In genomic region chr2:19419686-19420345, GRCm38 (mm10) we compare ENCODE assay signal across 26 mouse cellular contexts. TPM values are rescaled to one million over a fixed set of nuclear protein-coding genes. Genes with fewer than 3 reads are reported as not detected.
DNase-seq lines count a peak whose midpoint lies in the region; ATAC-seq lines count a peak whose summit lies in the region.
"Had no signal": no experiment of that assay in that cellular context is flagged by ENCODE, and none has a peak within 500 bp of the region (broad histone marks: within the 10 kb centered on the region; RNA-seq: fewer than 3 reads in every experiment).

No protein-coding gene starts in this region.

- H3K4me3 ChIP-seq in forebrain, embryonic 14.5 days (ENCODE audit: low read depth, low read length), result no peak overlapping the region
- no peak overlapping the region for H3K4me3 ChIP-seq in forebrain, embryonic 11.5 days (ENCODE audit: low read depth, low read length)
- no peak overlapping the region for H3K4me3 ChIP-seq in midbrain, embryonic 11.5 days (ENCODE audit: low read depth, low read length)
- H3K4me3 ChIP-seq in midbrain, embryonic 10.5 days, result no peak overlapping the region
- H3K4me3 ChIP-seq in midbrain, embryonic 12.5 days, result no peak overlapping the region
- H3K4me3 ChIP-seq: embryonic facial prominence, embryonic 15.5 days; heart, embryonic 13.5 days; intestine, embryonic 15.5 days; left cerebral cortex, adult 2 months; megakaryocyte, embryonic 14.5 days; myocyte had no signal

- no peak for DNase-seq in forebrain, embryonic 14.5 days (ENCODE audit: low spot score)
- DNase-seq in forebrain, embryonic 11.5 days (ENCODE audit: low spot score), result no peak
- DNase-seq in midbrain, embryonic 11.5 days (ENCODE audit: low spot score, missing footprints), result peak; percentile 70
- DNase-seq in midbrain, embryonic 10.5 days (ENCODE audit: low spot score), result no peak
- no peak for DNase-seq in right cerebral cortex, postnatal 25 days
- no peak for DNase-seq in lung, postnatal 36 days
- DNase-seq: adrenal gland, postnatal 14 days; cerebellum, adult 11-12 months; cerebellum, postnatal 25 days; kidney, adult 9 months; kidney, postnatal 36 days; left cerebral cortex, postnatal 4 days; liver; liver, postnatal 0 days; lung, postnatal 10 days; spleen, adult 18-20 months; thymus, postnatal 25 days had no signal

- no peak overlapping the region for H3K4me2 ChIP-seq in forebrain, embryonic 14.5 days (ENCODE audit: low read length)
- H3K4me2 ChIP-seq in forebrain, embryonic 11.5 days (ENCODE audit: low read depth, low read length, severe bottlenecking), result no peak overlapping the region
- H3K4me2 ChIP-seq in midbrain, embryonic 11.5 days, result no peak overlapping the region
- no peak overlapping the region for H3K4me2 ChIP-seq in midbrain, embryonic 12.5 days (replicated peaks)
- H3K4me2 ChIP-seq: embryonic facial prominence, embryonic 15.5 days; heart, embryonic 13.5 days; intestine, embryonic 15.5 days had no signal

- no peak overlapping the region for H3K9ac ChIP-seq in forebrain, embryonic 14.5 days (ENCODE audit: low read length)
- H3K9ac ChIP-seq in forebrain, embryonic 11.5 days (ENCODE audit: low read length), result no peak overlapping the region; the same call in 1 of the 2 replicates
- no peak overlapping the region for H3K9ac ChIP-seq in midbrain, embryonic 11.5 days (ENCODE audit: low read length)
- H3K9ac ChIP-seq in midbrain, embryonic 12.5 days (replicated peaks), result no peak overlapping the region
- H3K9ac ChIP-seq: embryonic facial prominence, embryonic 15.5 days; heart, embryonic 13.5 days; intestine, embryonic 15.5 days; liver, postnatal 0 days had no signal

- no peaks in the 10 kb centered on the region for H3K9me3 ChIP-seq in forebrain, embryonic 14.5 days (replicated peaks; ENCODE audit: control insufficient read depth, low read length)
- H3K9me3 ChIP-seq in forebrain, embryonic 11.5 days (ENCODE audit: control insufficient read depth, low read length), result no peaks in the 10 kb centered on the region
- no peaks in the 10 kb centered on the region for H3K9me3 ChIP-seq in midbrain, embryonic 11.5 days (ENCODE audit: control insufficient read depth, low read length)
- H3K9me3 ChIP-seq in midbrain, embryonic 10.5 days (replicated peaks), result no peaks in the 10 kb centered on the region
- no peaks in the 10 kb centered on the region for H3K9me3 ChIP-seq in midbrain, embryonic 12.5 days
- H3K9me3 ChIP-seq: embryonic facial prominence, embryonic 15.5 days; heart, embryonic 13.5 days; intestine, embryonic 15.5 days; megakaryocyte, embryonic 14.5 days had no signal

- no peaks in the 10 kb centered on the region for H3K36me3 ChIP-seq in forebrain, embryonic 14.5 days (ENCODE audit: control insufficient read depth, insufficient read depth, low read length)
- H3K36me3 ChIP-seq in forebrain, embryonic 11.5 days (ENCODE audit: control insufficient read depth, insufficient read depth, low read length), result no peaks in the 10 kb centered on the region
- no peaks in the 10 kb centered on the region for H3K36me3 ChIP-seq in midbrain, embryonic 11.5 days (ENCODE audit: control insufficient read depth, insufficient read depth, low read length)
- H3K36me3 ChIP-seq in midbrain, embryonic 10.5 days, result no peaks in the 10 kb centered on the region
- H3K36me3 ChIP-seq in midbrain, embryonic 12.5 days, result no peaks in the 10 kb centered on the region
- H3K36me3 ChIP-seq: embryonic facial prominence, embryonic 15.5 days; heart, embryonic 13.5 days; intestine, embryonic 15.5 days had no signal

- WGBS in forebrain, embryonic 14.5 days, result 86% methylated on average over 1 of the region's 1 CpGs
- WGBS in forebrain, embryonic 11.5 days, result 88% methylated on average over 1 of the region's 1 CpGs
- 80% methylated on average over 1 of the region's 1 CpGs for WGBS in midbrain, embryonic 11.5 days
- whole genome bisulfite sequencing in midbrain, embryonic 10.5 days, result 76% methylated on average over 1 of the region's 1 CpGs
- 81% methylated on average over 1 of the region's 1 CpGs for WGBS in midbrain, embryonic 12.5 days

- peak; percentile 27; the same call in 1 of the 2 replicates for ATAC-seq in forebrain, embryonic 14.5 days
- no peak for ATAC-seq in forebrain, embryonic 11.5 days (replicated peaks; ENCODE audit: low FRiP score)
- ATAC-seq in midbrain, embryonic 11.5 days (ENCODE audit: low FRiP score), result peak; percentile 56
- peak; percentile 25; the same call in 1 of the 2 replicates for ATAC-seq in midbrain, embryonic 12.5 days (ENCODE audit: low FRiP score, low read depth)
- ATAC-seq: CD4-positive, CD25-positive, alpha-beta regulatory T cell, adult 4 months; intestine, embryonic 15.5 days; liver, postnatal 0 days had no signal

- peaks cover 5% of the 10 kb centered on the region; the same call in 1 of the 2 replicates for H3K27me3 ChIP-seq in forebrain, embryonic 14.5 days (replicated peaks; ENCODE audit: control insufficient read depth, insufficient read depth, low read length)
- H3K27me3 ChIP-seq in forebrain, embryonic 11.5 days (ENCODE audit: control insufficient read depth, insufficient read depth, low read length), result no peaks in the 10 kb centered on the region
- H3K27me3 ChIP-seq in midbrain, embryonic 11.5 days (ENCODE audit: control insufficient read depth, insufficient read depth, low read length), result no peaks in the 10 kb centered on the region; the same call in 1 of the 2 replicates
- H3K27me3 ChIP-seq in midbrain, embryonic 10.5 days (ENCODE audit: low read depth, poor library complexity, severe bottlenecking), result peaks cover 65% of the 10 kb centered on the region
- peaks cover 59% of the 10 kb centered on the region for H3K27me3 ChIP-seq in midbrain, embryonic 12.5 days

- no peak overlapping the region for H3K27ac ChIP-seq in forebrain, embryonic 14.5 days (ENCODE audit: low read depth, low read length)
- H3K27ac ChIP-seq in forebrain, embryonic 11.5 days (ENCODE audit: low read depth, low read length), result no peak overlapping the region
- H3K27ac ChIP-seq in midbrain, embryonic 11.5 days (ENCODE audit: low read depth, low read length), result no peak overlapping the region
- H3K27ac ChIP-seq in midbrain, embryonic 10.5 days (replicated peaks), result no peak overlapping the region
- no peak overlapping the region for H3K27ac ChIP-seq in midbrain, embryonic 12.5 days (replicated peaks)
- H3K27ac ChIP-seq: embryonic facial prominence, embryonic 15.5 days; heart, embryonic 13.5 days; intestine, embryonic 15.5 days; left cerebral cortex, adult 2 months had no signal

- no peaks in the 10 kb centered on the region; the same call in 1 of the 2 replicates for H3K4me1 ChIP-seq in forebrain, embryonic 14.5 days (ENCODE audit: control insufficient read depth, insufficient read depth, low read length)
- H3K4me1 ChIP-seq in forebrain, embryonic 11.5 days (replicated peaks; ENCODE audit: control insufficient read depth, insufficient read depth, low read length), result no peaks in the 10 kb centered on the region
- H3K4me1 ChIP-seq in midbrain, embryonic 11.5 days (ENCODE audit: control insufficient read depth, insufficient read depth, low read length), result no peaks in the 10 kb centered on the region
- peaks cover 11% of the 10 kb centered on the region for H3K4me1 ChIP-seq in midbrain, embryonic 10.5 days
- H3K4me1 ChIP-seq in midbrain, embryonic 12.5 days, result peaks cover 1% of the 10 kb centered on the region; the same call in 1 of the 2 replicates
- H3K4me1 ChIP-seq: intestine, embryonic 15.5 days had no signal

RNA-seq across cellular contexts. Expression of gene Ptf1a, which starts 25.6 kb away (rescaled TPM):
- polyA plus RNA-seq in forebrain, embryonic 14.5 days (2014; fragmentation: Nextera tagmentation; extraction: Ambion mirVana), result 0.37 TPM in 1 of 2 replicates, not detected in the other
- polyA plus RNA-seq in forebrain, embryonic 11.5 days (2014; fragmentation: Nextera tagmentation; extraction: Ambion mirVana), result 0.17 TPM in 1 of 2 replicates, not detected in the other
- polyA plus RNA-seq in midbrain, embryonic 11.5 days (2014; fragmentation: Nextera tagmentation; extraction: Ambion mirVana), result 0.32 and 0.36 TPM in 2 replicates
- 0.20 and 0.69 TPM in 2 replicates for polyA plus RNA-seq in midbrain, embryonic 10.5 days (2016; fragmentation: Nextera tagmentation; extraction: Ambion mirVana)
- 0.45 and 1.8 TPM in 2 replicates for polyA plus RNA-seq in midbrain, embryonic 12.5 days (2016; fragmentation: Nextera tagmentation; extraction: Ambion mirVana)
- polyA plus RNA-seq: CD4-positive, CD25-positive, alpha-beta regulatory T cell, adult 4 months; embryonic facial prominence, embryonic 15.5 days; gonadal fat pad, adult 2 months; heart, embryonic 13.5 days; liver, postnatal 0 days; myocyte had no signal

RNA-seq across cellular contexts. Expression of gene Msrb2, which starts 48.6 kb away (rescaled TPM):
- polyA plus RNA-seq in forebrain, embryonic 14.5 days (2014; fragmentation: Nextera tagmentation; extraction: Ambion mirVana), result 9.7 and 9.9 TPM in 2 replicates
- polyA plus RNA-seq in forebrain, embryonic 11.5 days (2014; fragmentation: Nextera tagmentation; extraction: Ambion mirVana), result 10.3 and 12.1 TPM in 2 replicates
- 11.2 and 12.8 TPM in 2 replicates for polyA plus RNA-seq in midbrain, embryonic 11.5 days (2014; fragmentation: Nextera tagmentation; extraction: Ambion mirVana)
- 14.5 and 16.8 TPM in 2 replicates for polyA plus RNA-seq in midbrain, embryonic 10.5 days (2016; fragmentation: Nextera tagmentation; extraction: Ambion mirVana)
- polyA plus RNA-seq in midbrain, embryonic 12.5 days (2016; fragmentation: Nextera tagmentation; extraction: Ambion mirVana), result 6.6 and 10.5 TPM in 2 replicates
